Mouse (Mus musculus): ENCODE data around the gene Thsd4. TPM values are rescaled to one million over a fixed set of nuclear protein-coding genes. Genes with fewer than 3 reads are reported as not detected.

Gene Thsd4
- polyA plus RNA-seq, 1 experiment from 2014 or later = 21.1 TPM

GRCm38 (mm10) chr9:60398073-60398472, 123.8 kb downstream of the Thsd4 start:
- Histone ChIP-seq H3K36me3 (no peaks in the 10 kb centered on the region), H3K27me3 (replicated peaks) (no peaks in the 10 kb centered on the region), H3K9me3 (no peaks in the 10 kb centered on the region), H3K4me3 (replicated peaks) (no peak overlapping the region), H3K4me2 (no peak overlapping the region), H3K4me1 (no peaks in the 10 kb centered on the region), H3K27ac (no peak overlapping the region), H3K9ac (no peak overlapping the region)
- WGBS = 25% methylated on average over 2 of the region's 2 CpGs
- ATAC-seq (ENCODE audit: insufficient read depth, low FRiP score, low read depth) = no peak

- Histone ChIP-seq H3K36me3 (no peaks in the 10 kb centered on the region), H3K9ac (no peak overlapping the region), H3K4me1 (no peaks in the 10 kb centered on the region), H3K27me3 (replicated peaks) (no peaks in the 10 kb centered on the region), H3K9me3 (no peaks in the 10 kb centered on the region), H3K27ac (no peak overlapping the region), H3K4me2 (no peak overlapping the region), H3K4me3 (replicated peaks) (no peak overlapping the region)
- WGBS = 58% methylated on average over 3 of the region's 3 CpGs
- no peak for ATAC-seq (ENCODE audit: insufficient read depth, low FRiP score, low read depth)
Measured at GRCm38 (mm10) chr9:60396096-60396495, 125.8 kb downstream of the Thsd4 start.

GRCm38 (mm10) chr9:60392916-60393315, 128.9 kb downstream of the Thsd4 start:
- Histone ChIP-seq H3K36me3 (no peaks in the 10 kb centered on the region), H3K27me3 (replicated peaks) (no peaks in the 10 kb centered on the region), H3K9ac (no peak overlapping the region), H3K9me3 (no peaks in the 10 kb centered on the region), H3K4me3 (replicated peaks) (no peak overlapping the region), H3K27ac (no peak overlapping the region), H3K4me2 (no peak overlapping the region), H3K4me1 (no peaks in the 10 kb centered on the region)
- WGBS = 89% methylated on average over 4 of the region's 4 CpGs
- no peak for ATAC-seq (ENCODE audit: insufficient read depth, low FRiP score, low read depth)

GRCm38 (mm10) chr9:60384751-60385150, 137.1 kb downstream of the Thsd4 start:
- H3K9ac ChIP-seq = no peak overlapping the region
- ATAC-seq (ENCODE audit: insufficient read depth, low FRiP score, low read depth) = no peak
- no peak overlapping the region for H3K27ac ChIP-seq
- 57% methylated on average over 6 of the region's 6 CpGs for WGBS
- no peak overlapping the region for H3K4me3 ChIP-seq (replicated peaks)
- no peaks in the 10 kb centered on the region for H3K36me3 ChIP-seq
- H3K4me2 ChIP-seq = no peak overlapping the region
- peaks cover 5% of the 10 kb centered on the region; the same call in 1 of the 2 replicates for H3K4me1 ChIP-seq
- no peaks in the 10 kb centered on the region for H3K27me3 ChIP-seq (replicated peaks)
- H3K9me3 ChIP-seq = no peaks in the 10 kb centered on the region

- Histone ChIP-seq H3K36me3 (no peaks in the 10 kb centered on the region), H3K4me3 (replicated peaks) (no peak overlapping the region), H3K27ac (no peak overlapping the region), H3K4me1 (peaks cover 11% of the 10 kb centered on the region; the same call in 1 of the 2 replicates), H3K9me3 (no peaks in the 10 kb centered on the region), H3K9ac (no peak overlapping the region), H3K4me2 (no peak overlapping the region), H3K27me3 (replicated peaks) (no peaks in the 10 kb centered on the region)
- no peak for ATAC-seq (ENCODE audit: insufficient read depth, low FRiP score, low read depth)
- 69% methylated on average over 4 of the region's 4 CpGs for WGBS
Measured at GRCm38 (mm10) chr9:60382941-60383340, 138.9 kb downstream of the Thsd4 start.

- Histone ChIP-seq H3K27me3 (replicated peaks) (no peaks in the 10 kb centered on the region), H3K27ac (no peak overlapping the region), H3K4me1 (peaks cover 11% of the 10 kb centered on the region; the same call in 1 of the 2 replicates), H3K4me2 (no peak overlapping the region), H3K36me3 (no peaks in the 10 kb centered on the region), H3K4me3 (replicated peaks) (no peak overlapping the region), H3K9ac (no peak overlapping the region), H3K9me3 (no peaks in the 10 kb centered on the region)
- no peak for ATAC-seq (ENCODE audit: insufficient read depth, low FRiP score, low read depth)
- 65% methylated on average over 4 of the region's 4 CpGs for WGBS
Measured at GRCm38 (mm10) chr9:60382526-60382925, 139.3 kb downstream of the Thsd4 start.

- Histone ChIP-seq H3K9me3 (no peaks in the 10 kb centered on the region), H3K4me2 (no peak overlapping the region), H3K27ac (no peak overlapping the region), H3K36me3 (no peaks in the 10 kb centered on the region), H3K27me3 (replicated peaks) (no peaks in the 10 kb centered on the region), H3K4me1 (peaks cover 11% of the 10 kb centered on the region; the same call in 1 of the 2 replicates), H3K9ac (no peak overlapping the region), H3K4me3 (replicated peaks) (no peak overlapping the region)
- no peak for ATAC-seq (ENCODE audit: insufficient read depth, low FRiP score, low read depth)
- 91% methylated on average over 2 of the region's 2 CpGs for WGBS
Measured at GRCm38 (mm10) chr9:60381010-60381409, 140.8 kb downstream of the Thsd4 start.

- Histone ChIP-seq H3K4me2 (no peak overlapping the region), H3K9me3 (no peaks in the 10 kb centered on the region), H3K27ac (no peak overlapping the region), H3K27me3 (replicated peaks) (no peaks in the 10 kb centered on the region), H3K4me1 (peaks cover 11% of the 10 kb centered on the region; the same call in 1 of the 2 replicates), H3K9ac (no peak overlapping the region), H3K4me3 (replicated peaks) (no peak overlapping the region), H3K36me3 (no peaks in the 10 kb centered on the region)
- 80% methylated on average over 4 of the region's 4 CpGs for WGBS
- ATAC-seq (ENCODE audit: insufficient read depth, low FRiP score, low read depth) = no peak
Measured at GRCm38 (mm10) chr9:60380550-60380949, 141.3 kb downstream of the Thsd4 start.

GRCm38 (mm10) chr9:60378235-60378634, 143.6 kb downstream of the Thsd4 start:
- Histone ChIP-seq H3K4me3 (replicated peaks) (no peak overlapping the region), H3K27me3 (replicated peaks) (no peaks in the 10 kb centered on the region), H3K4me1 (peaks cover 11% of the 10 kb centered on the region; the same call in 1 of the 2 replicates), H3K9ac (no peak overlapping the region), H3K36me3 (no peaks in the 10 kb centered on the region), H3K9me3 (no peaks in the 10 kb centered on the region), H3K27ac (no peak overlapping the region), H3K4me2 (no peak overlapping the region)
- ATAC-seq (ENCODE audit: insufficient read depth, low FRiP score, low read depth) = no peak
- WGBS = 35% methylated on average over 6 of the region's 6 CpGs

- no peak overlapping the region for H3K4me2 ChIP-seq
- peaks cover 14% of the 10 kb centered on the region; the same call in 1 of the 2 replicates for H3K4me1 ChIP-seq
- H3K9ac ChIP-seq = no peak overlapping the region
- no peak overlapping the region for H3K4me3 ChIP-seq (replicated peaks)
- WGBS = 38% methylated on average over 4 of the region's 4 CpGs
- H3K9me3 ChIP-seq = no peaks in the 10 kb centered on the region
- ATAC-seq (ENCODE audit: insufficient read depth, low FRiP score, low read depth) = no peak
- H3K27me3 ChIP-seq (replicated peaks) = no peaks in the 10 kb centered on the region
- H3K27ac ChIP-seq = peak overlapping the region; percentile 11; the same call in 1 of the 2 replicates
- no peaks in the 10 kb centered on the region for H3K36me3 ChIP-seq
Measured at GRCm38 (mm10) chr9:60373161-60373737, 148.6 kb downstream of the Thsd4 start.

- Histone ChIP-seq H3K27me3 (replicated peaks) (no peaks in the 10 kb centered on the region), H3K36me3 (no peaks in the 10 kb centered on the region), H3K4me1 (peaks cover 24% of the 10 kb centered on the region), H3K27ac (peak overlapping the region; percentile 6; the same call in 1 of the 2 replicates), H3K4me3 (replicated peaks) (no peak overlapping the region), H3K4me2 (no peak overlapping the region), H3K9ac (no peak overlapping the region), H3K9me3 (no peaks in the 10 kb centered on the region)
- ATAC-seq (ENCODE audit: insufficient read depth, low FRiP score, low read depth) = no peak
- WGBS = 51% methylated on average over 9 of the region's 9 CpGs
Measured at GRCm38 (mm10) chr9:60368516-60368915, 153.3 kb downstream of the Thsd4 start.

GRCm38 (mm10) chr9:60367617-60368305, 154.1 kb downstream of the Thsd4 start:
- Histone ChIP-seq H3K27me3 (replicated peaks) (no peaks in the 10 kb centered on the region), H3K4me3 (replicated peaks) (no peak overlapping the region), H3K36me3 (no peaks in the 10 kb centered on the region), H3K4me1 (peaks cover 27% of the 10 kb centered on the region), H3K4me2 (no peak overlapping the region), H3K9me3 (no peaks in the 10 kb centered on the region), H3K9ac (no peak overlapping the region), H3K27ac (no peak overlapping the region)
- peak; percentile 76 for ATAC-seq (ENCODE audit: insufficient read depth, low FRiP score, low read depth)
- WGBS = 53% methylated on average over 10 of the region's 10 CpGs

Measured in stomach, embryonic 15.5 days (tissue).